In genomic region chr11:59678693-59679092, GRCm38 (mm10) we compare ENCODE assay signal across 29 mouse cellular contexts. TPM values are rescaled to one million over a fixed set of nuclear protein-coding genes. Genes with fewer than 3 reads are reported as not detected.
DNase-seq lines count a peak whose midpoint lies in the region; ATAC-seq and TF ChIP-seq lines count a peak whose summit lies in the region.
"Had no signal": no experiment of that assay in that cellular context is flagged by ENCODE, and none has a peak within 500 bp of the region (broad histone marks: within the 10 kb centered on the region; RNA-seq: fewer than 3 reads in every experiment).

No protein-coding gene starts in this region.

- intact Hi-C loops in left cerebral cortex, adult 2 months (cut with DNase I) = no loop called here

- no peak overlapping the region for H3K27ac ChIP-seq in liver, embryonic 14.5 days
- H3K27ac ChIP-seq in left cerebral cortex, adult 2 months = no peak overlapping the region
- H3K27ac ChIP-seq: embryonic facial prominence, embryonic 12.5 days; hindbrain, embryonic 13.5 days; limb, embryonic 13.5 days; midbrain, embryonic 12.5 days; neural tube, embryonic 13.5 days had no signal

- TF ChIP-seq EP300 in liver, embryonic 14.5 days (IDR thresholded peaks at IDR 0.05; ENCODE audit: low read depth) = peak; percentile 40

- peak; percentile 81 for ATAC-seq in erythroid progenitor cell, adult 5-6 weeks (replicated peaks; ENCODE audit: low FRiP score, poor library complexity, severe bottlenecking)
- peak; percentile 80 for ATAC-seq in liver, embryonic 14.5 days (ENCODE audit: insufficient read depth)
- peak; percentile 94 for ATAC-seq in megakaryocyte-erythroid progenitor cell, adult 5-6 weeks (replicated peaks; ENCODE audit: low FRiP score, low TSS enrichment, poor library complexity, severe bottlenecking)
- ATAC-seq: forebrain, embryonic 16.5 days; intestine, embryonic 16.5 days had no signal

- no peaks in the 10 kb centered on the region for H3K36me3 ChIP-seq in liver, embryonic 14.5 days (replicated peaks; ENCODE audit: control insufficient read depth, insufficient read depth, low read depth)
- H3K36me3 ChIP-seq: midbrain, embryonic 12.5 days had no signal

- peaks cover 5 to 14% of the 10 kb centered on the region in 2 experiments; a peak in 2 of 4 replicates for H3K4me1 ChIP-seq in liver, embryonic 14.5 days (replicated peaks; ENCODE audit: control insufficient read depth in 2 of 2, insufficient read depth in 2 of 2, low read length in 1 of 2)
- H3K4me1 ChIP-seq: midbrain, embryonic 12.5 days had no signal

- WGBS in liver, embryonic 14.5 days (ENCODE audit: insufficient replicate concordance) = 28% methylated on average over 2 of the region's 2 CpGs

- peak; percentile 60 for TF ChIP-seq CTCF in liver, embryonic 14.5 days (IDR thresholded peaks at IDR 0.05; ENCODE audit: low read depth)
- TF ChIP-seq CTCF in left cerebral cortex, adult 2 months (IDR thresholded peaks at IDR 0.05) = no peak

- no peak overlapping the region for H3K4me2 ChIP-seq in liver, embryonic 14.5 days (ENCODE audit: low read depth)
- H3K4me2 ChIP-seq: embryonic facial prominence, embryonic 12.5 days; heart, embryonic 12.5 days; hindbrain, embryonic 13.5 days; limb, embryonic 13.5 days; lung, embryonic 14.5 days; midbrain, embryonic 12.5 days; neural tube, embryonic 13.5 days had no signal

- no peaks in the 10 kb centered on the region for H3K27me3 ChIP-seq in liver, embryonic 14.5 days (ENCODE audit: control insufficient read depth, insufficient read depth, low read length)
- H3K27me3 ChIP-seq: embryonic facial prominence, embryonic 12.5 days; heart, embryonic 12.5 days; hindbrain, embryonic 13.5 days; limb, embryonic 13.5 days; midbrain, embryonic 12.5 days; neural tube, embryonic 13.5 days had no signal

- no peaks in the 10 kb centered on the region for H3K9me3 ChIP-seq in liver, embryonic 14.5 days (ENCODE audit: control insufficient read depth, low read length)
- H3K9me3 ChIP-seq: embryonic facial prominence, embryonic 12.5 days; heart, embryonic 12.5 days; hindbrain, embryonic 13.5 days; limb, embryonic 13.5 days; midbrain, embryonic 12.5 days; neural tube, embryonic 13.5 days had no signal

- DNase-seq in c-Kit-positive CD71-positive TER-119-negative erythroid progenitor cells, embryonic 14.5 days (ENCODE audit: low read depth) = peak; percentile 48
- DNase-seq in liver, embryonic 14.5 days (ENCODE audit: low read depth in 3 of 3, low spot score in 3 of 3) = peak; percentile 47
- no peak for DNase-seq in embryo, embryonic 10 days (ENCODE audit: low spot score)
- DNase-seq in left cerebral cortex, adult 2 months (ENCODE audit: extremely low spot score in 1 of 2, low spot score in 2 of 2) = no peak
- DNase-seq in kidney, adult 8-10 months = no peak
- DNase-seq: adrenal gland, postnatal 10 days; B cell, adult 2 months; cerebellum, adult 2 months; cerebellum, postnatal 25 days; embryo, embryonic 11 days; gastrocnemius, postnatal 10 days; heart, postnatal 4 days; kidney, adult 9 months; layer of hippocampus, adult 9-11 months; lung, embryonic 14.5 days; lung, postnatal 14 days; thymus, adult 2 months; thymus, postnatal 4 days had no signal

- H3K9ac ChIP-seq in liver, embryonic 14.5 days (replicated peaks) = no peak overlapping the region
- H3K9ac ChIP-seq: embryonic facial prominence, embryonic 12.5 days; heart, embryonic 12.5 days; hindbrain, embryonic 13.5 days; limb, embryonic 13.5 days; lung, embryonic 14.5 days; midbrain, embryonic 12.5 days; neural tube, embryonic 13.5 days had no signal

- no peak overlapping the region for H3K4me3 ChIP-seq in liver, embryonic 14.5 days (ENCODE audit: insufficient read depth in 1 of 2, low read depth in 2 of 2, low read length in 2 of 2)
- H3K4me3 ChIP-seq in left cerebral cortex, adult 2 months = no peak overlapping the region
- H3K4me3 ChIP-seq: embryonic facial prominence, embryonic 12.5 days; heart, embryonic 12.5 days; hindbrain, embryonic 13.5 days; limb, embryonic 13.5 days; midbrain, embryonic 12.5 days; myocyte; neural tube, embryonic 13.5 days had no signal

RNA-seq across cellular contexts. Expression of gene Mprip, which starts 17.6 kb away (rescaled TPM):
- 21.4 and 38.2 TPM in 2 replicates for total RNA-seq in erythroid progenitor cell, adult 5-6 weeks (2015; ENCODE audit: low replicate concordance)
- 20.7 and 44.4 TPM in 2 replicates for total RNA-seq in erythroid progenitor cell, adult 5-6 weeks (2017; ENCODE audit: low replicate concordance)
- 10.8 and 14.6 TPM in 2 replicates for polyA plus RNA-seq in liver, embryonic 14.5 days (2012; rRNA removed)
- 10.2 and 15.7 TPM in 2 replicates for polyA plus RNA-seq in liver, embryonic 14.5 days (2014; fragmentation: Nextera tagmentation; extraction: Ambion mirVana)
- 53.1 and 65.7 TPM in 2 replicates for total RNA-seq in megakaryocyte-erythroid progenitor cell, adult 5-6 weeks (2014; fragmentation: Nextera tagmentation)
- 71.1 and 75.5 TPM in 2 replicates for total RNA-seq in megakaryocyte-erythroid progenitor cell, adult 5-6 weeks (2017)
- 100 to 1,000 TPM; 297 to 299 TPM for total RNA-seq in left cerebral cortex, adult 2 months (2021)

Comparison
In these comparisons a context has a peak if more than half of its experiments do, and no peak if none do; other contexts are left out.
1. DNase-seq: peak in c-Kit-positive CD71-positive TER-119-negative erythroid progenitor cells, embryonic 14.5 days (single experiment) and liver, embryonic 14.5 days (3 of 3); none in embryo, embryonic 10 days (single experiment), left cerebral cortex, adult 2 months (0 of 2) and kidney, adult 8-10 months (0 of 2).
2. Peak in every context shown above with its lines, with median percentiles within 50 percentile points of each other: ATAC-seq.